Mouse (Mus musculus) cerebellum, adult 11 months (tissue): ENCODE data around the gene Rab4b.

Source experiments
- DNase-seq: peaks from one replicate; pipeline ENCODE4 v3.0.0; 2022

Rab4b gene

GRCm38 (mm10) chr7:27178324-27179216 is at the start of gene Rab4b:
TSS of gene Rab4b (minus strand) at chr7:27178896.
- peak; percentile 100 for DNase-seq

- peak; percentile 83 for DNase-seq
Measured at GRCm38 (mm10) chr7:27228281-27228821, 49.7 kb upstream of the Rab4b start, which contains the start of gene Itpkc. TSS of gene Itpkc (minus strand) at chr7:27228661.

GRCm38 (mm10) chr7:27227676-27228075 is 49.0 kb upstream of the Rab4b start:
- peak; percentile 44 for DNase-seq

- DNase-seq = no peak
Measured at GRCm38 (mm10) chr7:27227276-27227675, 48.6 kb upstream of the Rab4b start.

- peak; percentile 38 for DNase-seq
Measured at GRCm38 (mm10) chr7:27224877-27225575, 46.3 kb upstream of the Rab4b start.

- DNase-seq = no peak
Measured at GRCm38 (mm10) chr7:27222538-27222937, 43.8 kb upstream of the Rab4b start.

GRCm38 (mm10) chr7:27221939-27222338 is 43.2 kb upstream of the Rab4b start:
- no peak for DNase-seq

- DNase-seq = no peak
Measured at GRCm38 (mm10) chr7:27219937-27220336, 41.2 kb upstream of the Rab4b start.

- DNase-seq = peak; percentile 56
Measured at GRCm38 (mm10) chr7:27218586-27218985, 39.9 kb upstream of the Rab4b start.

GRCm38 (mm10) chr7:27212626-27213025 is 33.9 kb upstream of the Rab4b start:
- no peak for DNase-seq

- DNase-seq = no peak
Measured at GRCm38 (mm10) chr7:27203730-27204449, 25.2 kb upstream of the Rab4b start.

GRCm38 (mm10) chr7:27198779-27199178 is 20.1 kb upstream of the Rab4b start:
- DNase-seq = no peak

- DNase-seq = no peak
Measured at GRCm38 (mm10) chr7:27198355-27198754, 19.7 kb upstream of the Rab4b start.

- no peak for DNase-seq
Measured at GRCm38 (mm10) chr7:27197634-27198033, 18.9 kb upstream of the Rab4b start.

GRCm38 (mm10) chr7:27197136-27197535 is 18.4 kb upstream of the Rab4b start:
- no peak for DNase-seq

GRCm38 (mm10) chr7:27195681-27196611 is 17.2 kb upstream of the Rab4b start, which contains the start of the genes BC024978 and Snrpa:
TSS of gene BC024978 (plus strand) at chr7:27195781.
TSS of gene Snrpa (minus strand) at chr7:27196271.
- peak; percentile 94 for DNase-seq

- DNase-seq = no peak
Measured at GRCm38 (mm10) chr7:27193731-27194130, 15.0 kb upstream of the Rab4b start.

GRCm38 (mm10) chr7:27192434-27192833 is 13.7 kb upstream of the Rab4b start:
- no peak for DNase-seq

GRCm38 (mm10) chr7:27189271-27189931 is 10.7 kb upstream of the Rab4b start:
- DNase-seq = no peak

- DNase-seq = no peak
Measured at GRCm38 (mm10) chr7:27185986-27186385, 7.3 kb upstream of the Rab4b start.

- DNase-seq = no peak
Measured at GRCm38 (mm10) chr7:27184964-27185363, 6.3 kb upstream of the Rab4b start.
